Mouse (Mus musculus): Measurements from ENCODE around the gene Six6. TPM values are rescaled to one million over a fixed set of nuclear protein-coding genes. Genes with fewer than 3 reads are reported as not detected.
A peak's percentile ranks its signal among the peaks of the same experiment; 100 is the strongest.

Gene Six6
- not detected for polyA plus RNA-seq (2012; fragmentation: generic; extraction: Trizol)

DNA sequence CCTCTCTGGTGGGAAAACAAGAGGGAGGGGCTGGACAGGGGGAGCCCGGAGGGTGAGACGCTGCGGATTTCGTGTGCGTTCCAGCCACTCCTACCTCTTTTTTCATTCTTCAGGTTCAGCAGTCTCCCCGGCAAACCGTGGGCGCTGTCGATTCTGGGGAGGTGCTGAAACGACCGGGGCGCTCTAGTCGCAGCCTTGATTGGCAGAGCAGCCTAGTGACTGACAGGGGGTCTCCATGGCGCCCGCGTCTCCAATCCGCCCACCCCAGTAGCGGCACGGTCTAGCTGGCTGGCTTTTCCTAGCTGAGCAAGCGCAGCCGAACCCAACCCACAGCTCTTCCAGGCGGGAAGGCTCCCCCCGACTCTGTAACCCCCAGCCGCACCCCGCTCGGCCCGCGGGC, at the start of gene Six6:
Gene Six6 (plus strand): TSS at position 277 of the 400 bp plus-strand sequence.
- H3K36me3 ChIP-seq (ENCODE audit: control insufficient read depth, insufficient read depth) = no peaks in the 10 kb centered on the region
- H3K27me3 ChIP-seq (ENCODE audit: control insufficient read depth, insufficient read depth, insufficient read length) = peaks cover 56% of the 10 kb centered on the region
- no peak within 1 kb of the TSS for H3ac ChIP-seq (ENCODE audit: control insufficient read depth, insufficient read length)
- no peaks in the 10 kb centered on the region for H3K79me2 ChIP-seq (ENCODE audit: control insufficient read depth, insufficient read depth)
- no peak for TF ChIP-seq POLR2AphosphoS2 (IDR thresholded peaks at IDR 0.05; ENCODE audit: insufficient read length, low read depth)
- peak; percentile 12 for TF ChIP-seq REST (IDR thresholded peaks at IDR 0.05; ENCODE audit: insufficient read depth, insufficient read length)
- TF ChIP-seq MAX (IDR thresholded peaks at IDR 0.05; ENCODE audit: low read depth) = no peak
- no peak for TF ChIP-seq MYOD1 (IDR thresholded peaks at IDR 0.05; ENCODE audit: control insufficient read depth in 1 of 3, insufficient read length in 2 of 3, low read depth in 2 of 3)
- no peak within 1 kb of the TSS for H3K4me3 ChIP-seq
- no peak within 1 kb of the TSS for H3K4me2 ChIP-seq (ENCODE audit: low read depth)

DNA sequence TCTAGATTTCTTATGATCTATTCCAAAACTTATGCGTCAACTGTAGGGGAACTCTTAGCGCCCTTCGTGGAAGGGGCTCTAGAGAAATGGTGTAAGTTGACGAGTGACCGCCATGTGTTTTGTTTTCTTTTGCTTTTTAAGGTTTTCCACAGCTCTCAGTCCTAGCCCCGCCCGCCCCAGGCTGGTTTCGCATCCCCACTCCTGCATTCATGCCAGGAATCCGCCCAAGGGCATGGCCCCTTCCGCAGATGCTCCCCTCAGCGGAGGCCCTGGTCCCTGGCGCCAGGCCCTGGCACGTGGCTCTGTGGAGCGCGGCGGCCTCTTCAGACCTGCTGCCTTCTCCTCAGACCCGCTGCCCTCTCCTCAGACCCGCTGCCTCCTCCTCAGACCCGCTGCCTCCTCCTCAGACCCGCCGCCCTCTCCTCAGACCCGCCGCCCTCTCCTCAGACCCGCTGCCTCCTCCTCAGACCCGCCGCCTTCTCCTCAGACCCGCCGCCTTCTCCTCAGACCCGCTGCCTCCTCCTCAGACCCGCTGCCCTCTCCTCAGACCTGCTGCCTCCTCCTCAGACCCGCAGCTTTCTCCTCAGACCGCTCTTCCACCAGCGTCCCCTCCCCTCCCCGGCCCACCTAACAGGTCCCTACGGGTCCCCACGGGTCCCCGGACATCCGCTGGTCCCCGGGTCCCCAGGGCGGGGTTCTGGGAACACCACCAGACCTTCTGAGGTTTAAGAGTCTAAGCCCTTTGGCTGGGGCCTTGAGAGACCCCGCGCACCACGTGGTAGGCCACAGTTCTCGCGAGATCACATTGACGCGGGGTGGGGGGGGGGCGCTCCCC, 22.3 kb upstream of the Six6 start:
- no peaks in the 10 kb centered on the region for H3K36me3 ChIP-seq (ENCODE audit: control insufficient read depth, insufficient read depth)
- H3K4me2 ChIP-seq (ENCODE audit: low read depth) = no peak overlapping the region
- no peak overlapping the region for H3K4me3 ChIP-seq
- peaks cover 8% of the 10 kb centered on the region for H3K27me3 ChIP-seq (ENCODE audit: control insufficient read depth, insufficient read depth, insufficient read length)
- TF ChIP-seq USF1 (IDR thresholded peaks at IDR 0.05; ENCODE audit: low read depth) = no peak
- TF ChIP-seq POLR2AphosphoS2 (IDR thresholded peaks at IDR 0.05; ENCODE audit: insufficient read length, low read depth) = no peak
- no peak for TF ChIP-seq POLR2A (IDR thresholded peaks at IDR 0.05; ENCODE audit: insufficient read length, low read depth)
- no peak for TF ChIP-seq MYOG (IDR thresholded peaks at IDR 0.05; ENCODE audit: control insufficient read depth in 1 of 3, insufficient read depth in 1 of 3, insufficient read length in 2 of 3, low read depth in 2 of 3)
- no peak for TF ChIP-seq MYOD1 (IDR thresholded peaks at IDR 0.05; ENCODE audit: control insufficient read depth in 1 of 3, insufficient read length in 2 of 3, low read depth in 2 of 3)
- TF ChIP-seq E2F4 (IDR thresholded peaks at IDR 0.05; ENCODE audit: insufficient read depth) = no peak
- TF ChIP-seq TCF3 (IDR thresholded peaks at IDR 0.05; ENCODE audit: insufficient read length, low read depth) = no peak
- TF ChIP-seq MAX (IDR thresholded peaks at IDR 0.05; ENCODE audit: low read depth) = no peak
- TF ChIP-seq REST (IDR thresholded peaks at IDR 0.05; ENCODE audit: insufficient read depth, insufficient read length) = no peak
- no peak for TF ChIP-seq TCF12 (IDR thresholded peaks at IDR 0.05; ENCODE audit: insufficient read depth, poor library complexity, severe bottlenecking)
- H3ac ChIP-seq (ENCODE audit: control insufficient read depth, insufficient read length) = no peak overlapping the region
- no peaks in the 10 kb centered on the region for H3K79me2 ChIP-seq (ENCODE audit: control insufficient read depth, insufficient read depth)

DNA sequence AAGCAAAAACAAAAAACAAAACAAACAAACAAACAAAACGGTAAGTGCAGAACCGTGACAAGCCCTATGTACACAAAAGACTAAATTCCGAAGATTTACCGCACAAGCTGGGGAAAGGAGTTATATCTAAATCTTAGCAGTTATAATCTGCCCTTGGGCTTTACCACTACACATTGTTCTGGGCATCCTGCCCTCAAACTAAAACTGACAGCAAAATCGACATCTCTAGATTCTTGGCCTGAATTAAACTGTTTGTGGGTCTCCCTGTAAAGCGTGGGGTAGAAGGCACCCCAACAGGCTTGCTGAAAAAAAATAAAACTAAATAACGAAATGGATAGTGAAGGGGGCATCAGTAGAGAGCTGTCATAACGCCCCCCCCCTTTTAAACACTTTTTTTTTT, 2.9 kb upstream of the Six6 start:
- peaks cover 49% of the 10 kb centered on the region for H3K27me3 ChIP-seq (ENCODE audit: control insufficient read depth, insufficient read depth, insufficient read length)

DNA sequence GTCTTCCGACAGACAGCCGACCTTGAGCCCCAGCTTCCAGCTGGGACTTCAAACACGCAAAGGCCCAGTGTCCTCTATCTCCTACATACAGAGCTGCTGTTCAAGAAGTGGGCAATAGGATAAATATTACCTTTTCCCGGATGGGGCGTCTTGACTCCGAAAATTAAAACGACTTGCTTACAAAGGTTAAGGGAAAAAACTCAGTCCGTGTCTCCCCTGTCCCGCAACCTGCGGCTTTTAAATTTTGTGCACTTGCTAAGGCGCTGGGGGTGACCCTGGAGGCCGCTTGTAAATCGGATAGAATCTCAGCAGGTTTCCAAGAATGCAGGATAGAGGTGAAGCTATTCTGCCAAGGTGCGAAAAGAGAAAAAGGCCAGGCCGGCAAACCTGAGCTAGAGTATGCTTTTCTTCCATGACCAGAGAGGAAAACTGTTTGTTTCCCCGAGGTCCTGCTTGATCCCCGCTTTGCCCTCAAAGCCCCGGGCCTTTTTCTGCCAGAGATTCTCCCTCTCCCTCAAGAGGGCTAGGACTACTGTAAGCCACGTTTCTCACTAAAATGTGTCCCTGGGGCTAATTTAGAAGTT, 2.1 kb upstream of the Six6 start:
- TF ChIP-seq USF1 (IDR thresholded peaks at IDR 0.05; ENCODE audit: low read depth) = no peak
- TF ChIP-seq POLR2AphosphoS2 (IDR thresholded peaks at IDR 0.05; ENCODE audit: insufficient read length, low read depth) = no peak
- no peak for TF ChIP-seq POLR2A (IDR thresholded peaks at IDR 0.05; ENCODE audit: insufficient read length, low read depth)
- no peak for TF ChIP-seq MYOG (IDR thresholded peaks at IDR 0.05; ENCODE audit: control insufficient read depth in 1 of 3, insufficient read depth in 1 of 3, insufficient read length in 2 of 3, low read depth in 2 of 3)
- no peak for TF ChIP-seq MYOD1 (IDR thresholded peaks at IDR 0.05; ENCODE audit: control insufficient read depth in 1 of 3, insufficient read length in 2 of 3, low read depth in 2 of 3)
- TF ChIP-seq TCF3 (IDR thresholded peaks at IDR 0.05; ENCODE audit: insufficient read length, low read depth) = no peak
- no peak for TF ChIP-seq REST (IDR thresholded peaks at IDR 0.05; ENCODE audit: insufficient read depth, insufficient read length)
- no peak for TF ChIP-seq E2F4 (IDR thresholded peaks at IDR 0.05; ENCODE audit: insufficient read depth)
- TF ChIP-seq TCF12 (IDR thresholded peaks at IDR 0.05; ENCODE audit: insufficient read depth, poor library complexity, severe bottlenecking) = no peak

More for the DNA sequence above, 2.9 kb upstream of the Six6 start:
- no peak overlapping the region for H3K4me2 ChIP-seq (ENCODE audit: low read depth)
- H3K4me3 ChIP-seq = no peak overlapping the region
- H3K79me2 ChIP-seq (ENCODE audit: control insufficient read depth, insufficient read depth) = no peaks in the 10 kb centered on the region
- H3K36me3 ChIP-seq (ENCODE audit: control insufficient read depth, insufficient read depth) = no peaks in the 10 kb centered on the region
- H3ac ChIP-seq (ENCODE audit: control insufficient read depth, insufficient read length) = no peak overlapping the region
- TF ChIP-seq CEBPB (IDR thresholded peaks at IDR 0.05; ENCODE audit: insufficient read depth, poor library complexity, severe bottlenecking) (no peak), E2F4 (IDR thresholded peaks at IDR 0.05; ENCODE audit: insufficient read depth) (no peak), SRF (IDR thresholded peaks at IDR 0.05; ENCODE audit: control insufficient read depth, insufficient read length, low read depth) (no peak), REST (IDR thresholded peaks at IDR 0.05; ENCODE audit: insufficient read depth, insufficient read length) (no peak), MYOD1 (IDR thresholded peaks at IDR 0.05; ENCODE audit: control insufficient read depth in 1 of 3, insufficient read length in 2 of 3, low read depth in 2 of 3) (no peak), POLR2AphosphoS2 (IDR thresholded peaks at IDR 0.05; ENCODE audit: insufficient read length, low read depth) (no peak), TCF12 (IDR thresholded peaks at IDR 0.05; ENCODE audit: insufficient read depth, poor library complexity, severe bottlenecking) (no peak), POLR2A (IDR thresholded peaks at IDR 0.05; ENCODE audit: insufficient read length, low read depth) (no peak), MAX (IDR thresholded peaks at IDR 0.05; ENCODE audit: low read depth) (no peak), USF1 (IDR thresholded peaks at IDR 0.05; ENCODE audit: low read depth) (no peak), MYOG (IDR thresholded peaks at IDR 0.05; ENCODE audit: control insufficient read depth in 1 of 3, insufficient read depth in 1 of 3, insufficient read length in 2 of 3, low read depth in 2 of 3) (no peak), TCF3 (IDR thresholded peaks at IDR 0.05; ENCODE audit: insufficient read length, low read depth) (no peak)

More for the DNA sequence above, 2.1 kb upstream of the Six6 start:
- no peak overlapping the region for H3ac ChIP-seq (ENCODE audit: control insufficient read depth, insufficient read length)
- H3K4me3 ChIP-seq = no peak overlapping the region
- H3K4me2 ChIP-seq (ENCODE audit: low read depth) = no peak overlapping the region
- no peaks in the 10 kb centered on the region for H3K79me2 ChIP-seq (ENCODE audit: control insufficient read depth, insufficient read depth)
- no peaks in the 10 kb centered on the region for H3K36me3 ChIP-seq (ENCODE audit: control insufficient read depth, insufficient read depth)
- H3K27me3 ChIP-seq (ENCODE audit: control insufficient read depth, insufficient read depth, insufficient read length) = peaks cover 51% of the 10 kb centered on the region

All from myocyte (in vitro differentiated cells).